Mouse (Mus musculus) gastrocnemius, postnatal 25 days (tissue): Measurements from ENCODE around the gene Lurap1. TPM values are rescaled to one million over a fixed set of nuclear protein-coding genes. Genes with fewer than 3 reads are reported as not detected.

Experiments
- DNase-seq: peaks from one replicate; pipeline ENCODE4 v3.0.0; 2022
- long read RNA-seq, 2 experiments: library from polyadenylated mRNA; stranded (forward); transcript quantifications; one replicate each; pipeline ENCODE4 v2.0.0; 2021
- total RNA-seq, 2 experiments: library from RNA; stranded (reverse); gene quantifications; 1 replicate in 1 of 2; 2 replicates in 1 of 2; pipeline ENCODE4 v1.2.3; 2021

Lurap1 gene
- 1 to 10 TPM; 7.3 to 8.2 TPM for total RNA-seq
- long read RNA-seq, experiment 1, full-length matches to known transcripts = 1 of 2 reads
- long read RNA-seq, experiment 1, partial matches to known transcripts = 0 of 2 reads
- long read RNA-seq, experiment 1, other reads (novel, unspliced or antisense) = 1 of 2 reads
- long read RNA-seq, experiment 2, full-length matches to known transcripts = 4 of 5 reads
- long read RNA-seq, experiment 2, partial matches to known transcripts = 0 of 5 reads
- long read RNA-seq, experiment 2, other reads (novel, unspliced or antisense) = 1 of 5 reads

- DNase-seq = no peak
Observed at GRCm38 (mm10) chr4:116151238-116151637, at the start of gene Lurap1. Gene Lurap1 (minus strand): TSS chr4:116151338.

GRCm38 (mm10) chr4:116198422-116198821 is 47.3 kb upstream of the Lurap1 start:
- DNase-seq = no peak

GRCm38 (mm10) chr4:116193583-116194383 is 42.6 kb upstream of the Lurap1 start:
- no peak for DNase-seq

GRCm38 (mm10) chr4:116192286-116192835 is 41.2 kb upstream of the Lurap1 start:
- DNase-seq = no peak

- DNase-seq = no peak
Observed at GRCm38 (mm10) chr4:116185083-116185482, 33.9 kb upstream of the Lurap1 start.

- DNase-seq = peak; percentile 31
Observed at GRCm38 (mm10) chr4:116182745-116183144, 31.6 kb upstream of the Lurap1 start.

- no peak for DNase-seq
Observed at GRCm38 (mm10) chr4:116182079-116182478, 30.9 kb upstream of the Lurap1 start.

GRCm38 (mm10) chr4:116177140-116177539 is 26.0 kb upstream of the Lurap1 start:
- DNase-seq = peak; percentile 75

GRCm38 (mm10) chr4:116176543-116176988 is 25.4 kb upstream of the Lurap1 start:
- DNase-seq = peak; percentile 64

GRCm38 (mm10) chr4:116175711-116176542 is 24.8 kb upstream of the Lurap1 start:
- DNase-seq = no peak

- DNase-seq = no peak
Observed at GRCm38 (mm10) chr4:116175136-116175535, 24.0 kb upstream of the Lurap1 start.

GRCm38 (mm10) chr4:116174466-116175116 is 23.5 kb upstream of the Lurap1 start:
- DNase-seq = no peak

GRCm38 (mm10) chr4:116173752-116174151 is 22.6 kb upstream of the Lurap1 start:
- no peak for DNase-seq

GRCm38 (mm10) chr4:116173072-116173471 is 21.9 kb upstream of the Lurap1 start, which contains the start of the genes 1700042G07Rik and Gm49337:
Gene 1700042G07Rik (plus strand): TSS chr4:116173372.
Gene Gm49337 (plus strand): TSS chr4:116173384.
- DNase-seq = no peak

GRCm38 (mm10) chr4:116169353-116169672 is 18.2 kb upstream of the Lurap1 start:
- no peak for DNase-seq

- DNase-seq = peak; percentile 40
Observed at GRCm38 (mm10) chr4:116168617-116169352, 17.6 kb upstream of the Lurap1 start.

- no peak for DNase-seq
Observed at GRCm38 (mm10) chr4:116167404-116167803, 16.3 kb upstream of the Lurap1 start, which contains the start of gene Tspan1. Gene Tspan1 (minus strand): TSS chr4:116167601.

GRCm38 (mm10) chr4:116165708-116166407 is 14.7 kb upstream of the Lurap1 start:
- no peak for DNase-seq

GRCm38 (mm10) chr4:116164759-116165554 is 13.8 kb upstream of the Lurap1 start:
- no peak for DNase-seq
